Mouse (Mus musculus) lung, adult 2 months (tissue): ENCODE data around the gene Hist1h2bl.

Source experiments
- CTCF ChIP-seq: fragments of 200-500 bp; IDR thresholded peaks from 2 replicates; pipeline ENCODE4 v1.5.1; 2011; ENCODE audit warnings: mild to moderate bottlenecking, low read length, control low read depth; ENCODE audit not compliant: insufficient read depth
- POLR2A ChIP-seq: fragments of 200-500 bp; IDR thresholded peaks from 2 replicates; pipeline ENCODE4 v1.6.1; 2011; ENCODE audit warnings: low read depth, mild to moderate bottlenecking, control low read depth, low read length, borderline replicate concordance; ENCODE audit errors: extremely low read depth

DNA sequence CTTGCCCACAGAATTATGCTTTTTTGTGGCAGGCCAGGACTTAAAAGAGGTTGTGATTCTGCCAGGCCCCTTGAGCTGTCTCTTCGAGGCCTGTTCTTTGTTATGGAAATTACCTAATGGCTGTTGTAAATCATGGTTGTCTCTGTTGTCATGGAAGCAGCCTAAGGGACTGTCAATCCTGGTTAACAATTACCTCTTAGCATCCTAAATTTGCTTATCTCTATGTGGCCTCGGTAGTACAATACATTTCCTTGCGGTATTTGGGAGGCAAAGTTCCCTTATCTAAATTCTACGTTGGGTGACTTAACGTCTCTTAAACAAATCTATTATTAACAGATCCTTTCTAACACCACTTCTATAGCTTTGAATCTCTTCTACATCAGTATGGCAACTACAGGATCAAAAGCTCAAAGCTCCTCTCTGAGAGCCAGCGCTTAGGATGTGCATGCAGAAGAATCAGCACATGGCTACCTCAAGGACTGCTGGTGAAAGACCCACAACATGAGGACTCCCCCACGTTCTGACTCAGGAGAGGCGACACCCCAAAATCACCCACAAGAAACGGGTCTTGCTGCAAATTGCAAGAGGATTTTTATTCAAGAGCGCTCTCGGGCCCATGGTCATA is 12.1 kb upstream of the Hist1h2bl start:
- TF ChIP-seq CTCF (no peak), POLR2A (no peak)
